Mouse (Mus musculus) layer of hippocampus, postnatal 14 days (tissue): ENCODE measurements around the gene Itga2. TPM values are rescaled to one million over a fixed set of nuclear protein-coding genes. Genes with fewer than 3 reads are reported as not detected.

ENCODE experiments used
- DNase-seq, 2 experiments: peaks; one replicate each; pipeline ENCODE4 v3.0.0; 2021 to 2022; ENCODE audit warnings: low spot score in 2 of 2, mixed read lengths in 1 of 2
- total RNA-seq, 2 experiments: library from RNA; stranded (reverse); gene quantifications; 2 replicates each; pipeline ENCODE4 v1.2.3; 2021

Itga2 gene
- total RNA-seq, 2 experiments from 2014 or later = 0.10 to 0.55 TPM

DNA sequence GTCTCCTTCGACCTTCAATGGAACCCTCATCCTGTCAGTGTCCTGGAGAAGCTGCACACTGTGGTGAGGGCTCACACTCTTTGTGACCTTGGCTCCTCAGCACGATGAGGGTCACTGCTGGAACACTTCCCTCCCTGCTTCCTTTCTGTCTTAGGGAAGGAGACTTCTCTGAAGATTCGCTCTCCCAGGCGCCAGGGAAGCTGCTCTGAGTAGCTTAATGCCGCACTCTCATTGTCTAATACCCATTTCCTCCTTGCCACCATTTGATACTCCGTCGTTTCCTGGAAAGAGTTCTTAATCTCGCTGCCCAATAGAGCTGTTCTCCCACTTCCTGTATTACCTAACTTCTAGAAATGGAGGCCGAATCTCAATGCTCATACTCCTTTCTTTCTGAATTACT lies 46.7 kb downstream of the Itga2 start:
- no peak for DNase-seq

- DNase-seq = no peak
These were observed 53.2 kb downstream of the Itga2 start for GRCm38 (mm10) chr13:114878667-114879066.

GRCm38 (mm10) chr13:114876005-114876520 lies 55.8 kb downstream of the Itga2 start:
- no peak for DNase-seq

GRCm38 (mm10) chr13:114874738-114875137 lies 57.2 kb downstream of the Itga2 start:
- no peak for DNase-seq

GRCm38 (mm10) chr13:114857525-114857924 lies 74.4 kb downstream of the Itga2 start:
- DNase-seq = no peak

- DNase-seq = no peak
These were observed 75.7 kb downstream of the Itga2 start for GRCm38 (mm10) chr13:114856269-114856627.

GRCm38 (mm10) chr13:114855573-114856268 lies 76.2 kb downstream of the Itga2 start:
- no peak for DNase-seq

DNA sequence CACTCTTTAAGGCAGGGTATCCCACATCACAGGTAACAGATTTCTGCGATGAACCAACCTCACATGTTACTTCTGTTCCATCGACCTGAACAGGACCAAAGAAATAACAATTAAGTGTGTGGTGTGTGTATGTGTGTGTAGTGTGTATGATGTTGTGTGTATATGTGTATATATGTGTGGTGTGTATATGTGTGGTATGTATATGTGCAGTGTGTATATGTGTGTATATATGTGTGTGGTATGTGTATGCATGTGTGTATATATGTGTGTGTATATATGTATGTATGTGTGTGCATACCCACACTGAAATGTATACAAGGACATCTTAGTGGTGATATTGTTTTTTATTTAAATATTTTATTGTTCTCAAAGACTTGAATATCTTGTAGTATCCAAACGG lies 77.5 kb downstream of the Itga2 start:
- DNase-seq = no peak

GRCm38 (mm10) chr13:114854023-114854422 lies 77.9 kb downstream of the Itga2 start:
- DNase-seq = no peak

DNA sequence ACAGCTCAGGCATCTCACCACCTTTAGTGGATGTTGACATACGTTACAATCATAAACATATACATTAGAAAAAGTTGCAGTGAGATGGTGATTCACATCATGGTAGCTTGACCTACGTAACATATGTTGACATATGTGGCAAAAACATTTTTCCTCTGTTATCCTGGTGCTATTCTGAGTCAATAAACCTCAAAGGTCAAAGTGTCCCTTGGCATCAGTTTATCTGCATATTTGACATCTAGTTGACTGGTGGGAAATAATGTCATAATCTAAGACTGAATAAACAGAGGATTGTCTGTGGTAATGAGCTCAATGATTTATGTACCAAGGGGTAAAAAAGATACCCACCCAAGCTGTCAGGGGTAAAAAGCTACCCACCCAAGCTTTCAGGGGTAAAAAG lies 78.7 kb downstream of the Itga2 start:
- no peak for DNase-seq

- DNase-seq = no peak
These were observed 79.4 kb downstream of the Itga2 start for GRCm38 (mm10) chr13:114852264-114853111.

DNA sequence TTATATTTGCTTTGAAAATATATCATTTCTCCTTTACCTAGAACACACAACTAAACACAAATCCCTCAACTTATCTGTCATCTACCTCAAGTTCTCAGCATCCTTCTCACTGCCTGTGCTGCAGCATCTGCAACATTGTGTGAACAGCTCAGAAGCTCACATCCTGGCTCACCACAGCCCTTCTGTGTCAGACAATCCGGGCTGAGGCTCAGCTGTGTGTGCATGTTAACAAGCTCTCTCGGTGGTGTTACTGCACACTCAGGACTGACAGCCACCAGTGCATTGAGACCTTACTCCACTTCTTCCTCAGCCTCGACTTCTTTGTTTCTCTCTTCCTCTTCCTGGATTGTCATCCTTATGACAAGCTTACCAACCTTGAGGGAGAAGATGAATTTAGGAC lies 83.0 kb downstream of the Itga2 start:
- no peak for DNase-seq

DNA sequence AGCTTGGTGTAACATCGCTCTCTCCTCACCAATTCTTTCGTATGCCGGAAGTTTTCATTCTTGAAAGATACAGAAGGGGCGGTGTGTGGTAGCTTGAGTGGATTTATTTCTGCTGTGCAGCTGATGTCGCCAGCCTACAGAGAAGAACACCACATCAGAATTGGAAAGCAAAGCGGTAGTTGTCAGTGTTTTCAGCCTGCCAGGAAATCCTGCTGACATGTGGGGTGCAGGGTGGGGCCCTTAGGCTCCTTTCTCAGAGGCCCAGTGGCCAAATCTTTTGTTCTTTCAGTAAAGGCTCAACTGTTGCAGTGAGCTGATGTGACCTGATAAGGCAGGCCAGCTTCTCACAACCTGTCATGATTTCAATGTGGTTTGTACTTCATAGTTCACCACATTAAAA lies 86.1 kb downstream of the Itga2 start:
- no peak for DNase-seq

- no peak for DNase-seq
These were observed 88.6 kb downstream of the Itga2 start for GRCm38 (mm10) chr13:114843318-114843717.

DNA sequence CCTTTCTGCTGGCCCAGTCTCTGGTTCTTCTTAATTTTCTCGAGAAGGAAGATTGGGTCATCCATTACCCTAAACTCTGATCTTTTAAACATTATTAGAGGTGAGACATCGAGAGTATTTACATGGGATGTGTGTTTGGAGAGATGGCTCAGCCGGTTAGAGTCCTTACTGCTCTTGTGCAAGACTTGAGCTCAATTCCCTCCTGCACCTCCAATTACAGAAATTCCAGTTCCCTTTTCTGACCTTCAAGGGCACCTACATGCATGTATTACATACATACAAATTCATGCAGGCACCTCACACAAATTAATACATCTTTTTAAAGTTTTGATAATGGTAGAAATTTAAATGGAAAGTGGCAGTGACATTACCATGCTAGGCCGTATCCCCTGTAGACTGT lies 91.4 kb downstream of the Itga2 start:
- DNase-seq = no peak

- no peak for DNase-seq
These were observed 92.8 kb downstream of the Itga2 start for GRCm38 (mm10) chr13:114839098-114839497.

DNA sequence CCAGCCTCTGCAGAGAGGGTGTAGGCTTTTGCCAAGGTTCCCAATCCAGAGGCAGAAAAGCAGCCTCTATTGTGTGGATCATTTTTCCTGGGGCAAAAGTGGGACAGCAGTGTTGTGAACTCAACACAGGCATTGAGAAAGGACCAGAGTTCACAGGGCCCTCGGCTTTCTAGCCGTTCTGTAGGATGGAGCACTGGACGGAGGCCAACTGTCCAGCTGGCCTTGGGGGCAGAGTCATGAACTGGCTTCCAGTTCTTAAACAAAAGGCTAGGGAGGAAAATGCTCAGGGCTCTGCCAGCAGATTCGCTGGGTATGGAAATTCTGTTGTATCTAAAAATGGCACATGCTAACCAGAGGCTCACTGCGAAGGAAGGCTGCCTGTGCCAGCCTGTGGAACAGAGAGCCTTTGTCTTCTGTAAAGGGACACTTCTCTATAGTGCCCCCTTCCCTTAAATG lies 93.3 kb downstream of the Itga2 start:
- DNase-seq = peak; percentile 35 to 71

DNA sequence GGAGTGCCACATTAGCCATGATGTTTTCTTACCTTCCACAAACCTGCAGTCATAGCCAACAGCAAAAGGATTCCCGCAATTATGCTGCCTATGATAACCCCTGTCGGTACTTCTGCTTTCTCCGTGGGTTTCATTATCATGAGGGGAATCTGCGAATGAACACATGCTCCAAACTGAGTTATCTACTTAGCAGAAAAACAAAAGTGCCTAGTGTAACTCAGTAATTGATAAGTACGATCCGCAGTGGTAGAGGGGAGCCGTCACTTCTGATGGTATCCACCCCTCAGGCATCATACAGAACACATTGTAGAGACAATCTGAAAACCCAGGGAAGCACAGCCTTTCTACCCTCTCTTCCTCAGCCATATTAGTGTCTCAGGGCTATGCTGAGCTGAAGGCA lies 94.8 kb downstream of the Itga2 start:
- DNase-seq = no peak

DNA sequence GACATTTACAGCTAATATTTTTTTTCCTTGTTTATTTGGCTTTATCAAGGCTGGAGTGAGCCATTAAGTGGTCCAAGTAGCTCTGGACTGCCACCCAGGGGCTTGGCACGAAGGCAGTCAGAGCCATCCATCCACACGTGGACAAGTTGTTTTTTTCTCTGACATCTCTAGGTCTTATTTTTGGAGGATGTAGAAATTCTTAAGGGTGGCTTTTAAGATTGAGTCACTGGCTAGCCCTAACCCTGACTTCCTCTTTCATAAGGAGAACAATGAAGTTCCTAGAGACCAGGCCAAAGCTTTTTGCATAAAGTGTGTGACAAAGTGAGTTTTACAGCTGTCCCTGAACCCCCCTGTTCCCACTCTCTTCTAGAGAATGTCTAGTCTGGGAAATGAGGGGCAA lies 97.3 kb downstream of the Itga2 start:
- DNase-seq = no peak

GRCm38 (mm10) chr13:114833351-114833750 lies 98.5 kb downstream of the Itga2 start:
- DNase-seq = no peak

GRCm38 (mm10) chr13:114832761-114833160 lies 99.1 kb downstream of the Itga2 start:
- no peak for DNase-seq

DNA sequence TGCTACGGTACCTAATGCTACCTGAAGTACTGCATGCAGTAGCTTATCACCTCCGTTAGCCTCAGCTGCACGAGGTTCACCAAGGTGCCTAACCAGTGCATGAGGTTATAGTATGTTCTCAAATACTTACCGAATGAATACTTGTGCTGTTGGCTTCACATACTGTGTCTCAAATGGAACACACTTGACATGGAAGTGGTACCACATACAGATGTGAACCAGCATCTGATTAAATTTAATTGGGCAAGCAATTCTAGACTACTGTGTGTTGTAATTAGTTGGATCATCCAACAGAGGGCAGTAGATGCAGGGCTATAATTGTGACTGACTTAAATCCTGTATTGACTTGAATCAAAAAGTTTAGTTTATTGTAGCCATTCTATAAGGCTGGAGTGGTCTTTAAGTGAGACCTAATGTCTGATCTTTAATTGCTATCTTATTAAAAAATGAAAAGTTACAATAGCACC lies 100.5 kb downstream of the Itga2 start:
- DNase-seq = peak in 1 of 2 experiments; percentile 47
